Mouse (Mus musculus) small intestine, adult 10 weeks (tissue): Measurements from ENCODE around the gene Abcc3. TPM values are rescaled to one million over a fixed set of nuclear protein-coding genes. Genes with fewer than 3 reads are reported as not detected.

Experiments
- polyA plus RNA-seq: library from polyadenylated mRNA; stranded (reverse); fragments of 350-450 nt; fragmentation: Illumina TruSeq; extraction: RNeasy Lipid Tissue Mini Kit (QIAGEN cat#74804); gene quantifications from one replicate; pipeline ENCODE4 v1.2.3, GENCODE M21; 2014; ENCODE audit warnings: low replicate concordance

Abcc3 gene
- 7.3 TPM for polyA plus RNA-seq

GRCm38 (mm10) chr11:94392672-94393109, at the start of gene Abcc3:
Gene Abcc3 (minus strand): TSS chr11:94392997.

GRCm38 (mm10) chr11:94327693-94328643, 64.8 kb downstream of the Abcc3 start, which contains the start of gene Ankrd40:
Gene Ankrd40 (plus strand): TSS chr11:94328001.

DNA sequence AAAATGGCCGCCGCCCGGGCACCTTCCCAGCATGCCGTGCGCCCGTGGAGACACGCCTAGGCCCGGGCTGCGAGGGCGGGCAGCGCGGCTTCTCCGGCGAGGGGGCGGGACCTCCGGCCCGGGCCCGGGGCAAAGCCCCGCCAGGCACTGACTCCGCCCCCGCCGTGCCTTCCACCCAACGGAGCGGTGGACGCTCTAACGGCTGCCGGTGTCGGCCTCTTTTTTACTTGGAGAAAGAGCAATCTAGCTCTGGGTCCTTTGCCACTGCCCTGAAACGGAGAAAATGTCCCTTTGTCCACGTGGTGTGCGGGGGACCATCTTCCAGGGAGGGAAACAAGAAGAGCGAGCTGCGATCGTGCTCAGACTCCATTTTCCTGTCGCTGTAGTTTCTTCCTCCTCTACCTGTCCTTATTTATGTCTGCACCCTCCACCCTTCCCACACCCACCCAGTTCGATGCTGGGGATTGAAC, 70.8 kb downstream of the Abcc3 start, which contains the start of gene Luc7l3:
Gene Luc7l3 (minus strand): TSS at position 58 of the 470 bp plus-strand sequence.

Other genes with a start within 250 kb of the Abcc3 start
- gene Tob1, start 181.5 kb downstream of the Abcc3 start, polyA plus RNA-seq = 476 TPM
- not detected for gene Wfikkn2, start 147.0 kb downstream of the Abcc3 start, polyA plus RNA-seq
- 36.0 TPM for gene Gm21885, start 111.1 kb downstream of the Abcc3 start, polyA plus RNA-seq
- gene Luc7l3, start 71.0 kb downstream of the Abcc3 start, polyA plus RNA-seq = 291 TPM
- 53.3 TPM for gene Ankrd40, start 65.0 kb downstream of the Abcc3 start, polyA plus RNA-seq
- gene Cacna1g, start 81.2 kb upstream of the Abcc3 start, polyA plus RNA-seq = not detected
- gene Spata20, start 93.2 kb upstream of the Abcc3 start, polyA plus RNA-seq = not detected
- gene Epn3, start 107.0 kb upstream of the Abcc3 start, polyA plus RNA-seq = 0.22 TPM
- gene Mycbpap, start 128.7 kb upstream of the Abcc3 start, polyA plus RNA-seq = 1.2 TPM
- gene Rsad1, start 156.3 kb upstream of the Abcc3 start, polyA plus RNA-seq = 7.1 TPM
- not detected for gene Chad, start 172.1 kb upstream of the Abcc3 start, polyA plus RNA-seq
- gene Acsf2, start 208.9 kb upstream of the Abcc3 start, polyA plus RNA-seq = 34.1 TPM
- gene Lrrc59, start 236.8 kb upstream of the Abcc3 start, polyA plus RNA-seq = 150 TPM